Mouse (Mus musculus): ENCODE measurements around the gene Pknox1.

GRCm38 (mm10) chr17:31540809-31541459, 23.6 kb upstream of the Pknox1 start:
- TF ChIP-seq POLR2A (IDR thresholded peaks at IDR 0.05; ENCODE audit: borderline replicate concordance, extremely low read depth, low read depth, low read length) (no peak), CTCF (IDR thresholded peaks at IDR 0.05; ENCODE audit: insufficient read depth, low read length) (no peak)
